Mouse (Mus musculus) CD4-positive helper T cell, adult 2 months (primary cell): ENCODE data around the gene Trim10.
"Not testable (repeated sequence)": the region's sequence is repeated elsewhere in the genome, so short reads cannot be mapped to it uniquely, and the experiment has no call there.

Source experiments
- DNase-seq: peaks from one replicate; pipeline ENCODE4 v3.0.0-alpha.2; 2012; ENCODE audit warnings: low read depth, missing footprints, low spot score

Trim10 gene

GRCm38 (mm10) chr17:36858181-36858580 lies 11.2 kb upstream of the Trim10 start:
- DNase-seq, result no peak

GRCm38 (mm10) chr17:36861680-36862079 lies 7.7 kb upstream of the Trim10 start:
- no peak for DNase-seq

- no peak for DNase-seq
Measured at GRCm38 (mm10) chr17:36866719-36867527, 2.5 kb upstream of the Trim10 start, which contains the start of gene Trim15. Gene Trim15 (minus strand): TSS chr17:36867210.

GRCm38 (mm10) chr17:36868836-36869235 lies 538 bp upstream of the Trim10 start:
- DNase-seq, result no peak

- no peak for DNase-seq
Measured at GRCm38 (mm10) chr17:36869955-36870810, 809 bp downstream of the Trim10 start.

- DNase-seq, result no peak
Measured at GRCm38 (mm10) chr17:36874636-36875035, 5.3 kb downstream of the Trim10 start.

- DNase-seq, result no peak
Measured at GRCm38 (mm10) chr17:36883350-36883749, 14.0 kb downstream of the Trim10 start.

GRCm38 (mm10) chr17:36885132-36885790 lies 15.9 kb downstream of the Trim10 start:
- DNase-seq, result no peak

- no peak for DNase-seq
Measured at GRCm38 (mm10) chr17:36890073-36890903, 20.9 kb downstream of the Trim10 start, which contains the start of gene Trim40. Gene Trim40 (minus strand): TSS chr17:36890123.

GRCm38 (mm10) chr17:36891496-36891895 lies 22.1 kb downstream of the Trim10 start:
- DNase-seq, result not testable (repeated sequence)

GRCm38 (mm10) chr17:36892362-36892761 lies 23.0 kb downstream of the Trim10 start:
- peak; percentile 53 for DNase-seq

- DNase-seq, result no peak
Measured at GRCm38 (mm10) chr17:36893387-36893786, 24.0 kb downstream of the Trim10 start.

GRCm38 (mm10) chr17:36896583-36896982 lies 27.2 kb downstream of the Trim10 start:
- no peak for DNase-seq

GRCm38 (mm10) chr17:36897065-36897464 lies 27.7 kb downstream of the Trim10 start:
- DNase-seq, result no peak

- no peak for DNase-seq
Measured at GRCm38 (mm10) chr17:36897552-36898205, 28.3 kb downstream of the Trim10 start, which contains the start of gene Trim31. Gene Trim31 (plus strand): TSS chr17:36898118.

GRCm38 (mm10) chr17:36899376-36899775 lies 30.0 kb downstream of the Trim10 start:
- no peak for DNase-seq

- DNase-seq, result no peak
Measured at GRCm38 (mm10) chr17:36900001-36900400, 30.6 kb downstream of the Trim10 start.

- DNase-seq, result no peak
Measured at GRCm38 (mm10) chr17:36900691-36901090, 31.3 kb downstream of the Trim10 start.

- DNase-seq, result no peak
Measured at GRCm38 (mm10) chr17:36903651-36904050, 34.3 kb downstream of the Trim10 start.

GRCm38 (mm10) chr17:36908235-36908634 lies 38.9 kb downstream of the Trim10 start:
- no peak for DNase-seq
